Mouse (Mus musculus): ENCODE results near the gene Olfr952. TPM values are rescaled to one million over a fixed set of nuclear protein-coding genes. Genes with fewer than 3 reads are reported as not detected.

Gene Olfr952
- total RNA-seq (2021), result not detected
- long read RNA-seq, experiment 1, result 0 reads
- long read RNA-seq, experiment 2, result 0 reads

DNA sequence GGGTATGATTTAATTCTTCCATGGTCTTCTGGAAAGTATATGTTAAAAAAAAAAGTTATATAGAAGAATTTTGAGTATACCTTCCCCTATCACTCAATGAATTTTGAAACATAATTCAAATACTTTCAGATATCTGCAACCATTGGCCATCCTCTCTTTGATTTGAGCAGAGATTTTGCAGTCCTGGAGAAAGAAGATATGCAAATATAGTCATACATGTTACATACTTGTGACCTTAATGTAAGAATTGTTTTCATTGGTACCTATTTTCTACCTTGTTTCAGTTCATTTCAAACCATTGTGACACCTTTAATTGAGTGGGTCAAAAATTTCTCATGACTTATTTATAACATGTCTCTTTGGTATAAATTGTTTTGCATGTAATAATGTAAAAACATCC, at the start of gene Olfr952:
Gene Olfr952 (minus strand): TSS at position 101 of the 400 bp plus-strand sequence.
- DNase-seq, result no peak

DNA sequence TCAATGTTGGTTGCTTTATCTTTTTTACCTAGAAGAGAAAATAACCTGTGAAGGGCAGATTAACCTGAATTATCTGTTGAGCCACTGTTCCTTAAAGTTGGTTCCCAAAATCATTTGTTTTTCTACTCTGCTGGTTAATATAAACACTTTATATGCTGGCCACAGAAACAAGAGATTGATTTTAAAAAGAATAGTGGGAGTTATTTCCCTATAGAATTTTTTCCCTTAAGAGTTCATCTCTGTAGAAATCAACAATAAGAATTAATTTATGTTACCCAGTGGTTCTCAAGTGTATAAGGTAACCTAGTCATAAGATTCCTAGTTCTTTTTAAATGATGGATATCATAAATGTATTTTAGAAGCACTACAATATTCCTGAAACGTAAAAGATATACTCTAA, 44.9 kb upstream of the Olfr952 start, which contains the start of gene Olfr955:
Gene Olfr955 (minus strand): TSS at position 101 of the 400 bp plus-strand sequence.
- no peak for DNase-seq

DNA sequence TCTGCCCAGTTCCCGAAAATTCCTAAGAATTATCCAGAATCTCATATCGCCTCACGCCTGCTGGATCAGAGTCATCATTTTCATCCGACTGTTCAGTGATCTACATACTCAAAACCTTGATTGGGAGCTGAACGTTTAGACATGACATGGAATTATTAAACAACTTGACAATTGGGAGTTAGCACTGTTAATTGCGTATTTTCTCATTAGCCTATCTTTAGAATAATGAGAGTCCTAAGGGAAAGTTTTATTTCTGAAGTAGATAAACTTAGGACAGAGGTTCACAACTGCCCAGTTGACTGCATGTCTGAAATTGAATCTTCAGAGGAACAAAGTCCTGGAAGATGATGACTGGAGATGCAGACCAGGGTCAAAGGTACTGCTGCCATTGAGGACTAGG, 29.5 kb upstream of the Olfr952 start, which contains the start of gene Olfr954:
Gene Olfr954 (plus strand): TSS at position 301 of the 400 bp plus-strand sequence.
- no peak for DNase-seq

DNA sequence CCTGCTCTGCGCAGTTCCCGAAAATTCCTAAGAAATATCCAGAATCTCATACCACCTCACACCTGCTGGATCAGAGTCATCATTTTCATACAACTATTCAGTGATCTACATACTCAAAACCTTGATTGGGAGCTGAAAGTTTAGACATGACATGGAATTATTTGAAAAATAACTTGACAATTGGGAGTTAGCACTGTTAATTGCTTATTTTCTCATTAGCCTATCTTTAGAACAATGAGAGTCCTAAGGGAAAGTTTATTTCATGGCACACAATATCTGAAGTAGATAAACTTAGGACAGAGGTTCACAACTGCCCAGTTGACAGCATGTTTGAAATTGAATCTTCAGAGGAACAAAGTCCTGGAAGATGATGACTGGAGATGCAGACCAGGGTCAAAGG, 39.8 kb downstream of the Olfr952 start, which contains the start of gene Olfr951:
Gene Olfr951 (plus strand): TSS at position 301 of the 400 bp plus-strand sequence.
- DNase-seq, result no peak

Other genes starting within 250 kb of the Olfr952 start
- not detected for gene Olfr944, start 225.2 kb downstream of the Olfr952 start, total RNA-seq (2021)
- gene Olfr1537, start 177.2 kb downstream of the Olfr952 start, total RNA-seq (2021), result not detected
- gene Olfr945, start 150.3 kb downstream of the Olfr952 start, total RNA-seq (2021), result not detected
- gene Olfr948, start 101.1 kb downstream of the Olfr952 start, total RNA-seq (2021), result not detected
- not detected for gene Olfr951, start 39.7 kb downstream of the Olfr952 start, total RNA-seq (2021)
- not detected for gene Olfr954, start 29.6 kb upstream of the Olfr952 start, total RNA-seq (2021)
- gene Olfr955, start 44.8 kb upstream of the Olfr952 start, total RNA-seq (2021), result not detected
- gene Olfr44, start 66.8 kb upstream of the Olfr952 start, total RNA-seq (2021), result not detected
- not detected for gene Olfr957, start 88.7 kb upstream of the Olfr952 start, total RNA-seq (2021)
- gene Olfr958, start 126.9 kb upstream of the Olfr952 start, total RNA-seq (2021), result not detected
- not detected for gene Olfr959, start 148.4 kb upstream of the Olfr952 start, total RNA-seq (2021)
- 1 to 10 TPM in 1 of 2 experiments, under 1 TPM in 1; 0.82 to 3.2 TPM for gene AW551984, start 177.3 kb upstream of the Olfr952 start, total RNA-seq (2021)
- not detected for gene Olfr148, start 183.5 kb upstream of the Olfr952 start, total RNA-seq (2021)
- gene Olfr960, start 194.2 kb upstream of the Olfr952 start, total RNA-seq (2021), result not detected
- gene Olfr961, start 217.9 kb upstream of the Olfr952 start, total RNA-seq (2021), result not detected
- gene Olfr963, start 240.1 kb upstream of the Olfr952 start, total RNA-seq (2021), result not detected

Data from gastrocnemius, postnatal 25 days (tissue).